In genomic region chr14:76471301-76471700, GRCm38 (mm10) we compare ENCODE assay signal across 15 mouse cellular contexts. TPM values are rescaled to one million over a fixed set of nuclear protein-coding genes. Genes with fewer than 3 reads are reported as not detected.
DNase-seq lines count a peak whose midpoint lies in the region; ATAC-seq lines count a peak whose summit lies in the region.
"Had no signal": no experiment of that assay in that cellular context is flagged by ENCODE, and none has a peak within 500 bp of the region (broad histone marks: within the 10 kb centered on the region; RNA-seq: fewer than 3 reads in every experiment).

No protein-coding gene starts in this region.

- 64% methylated on average over 19 of the region's 19 CpGs for WGBS in heart, embryonic 13.5 days
- WGBS in limb, embryonic 12.5 days, result 72% methylated on average over 19 of the region's 19 CpGs
- 76% methylated on average over 19 of the region's 19 CpGs for WGBS in limb, embryonic 10.5 days
- WGBS in intestine, embryonic 16.5 days, result 72% methylated on average over 19 of the region's 19 CpGs
- 73% methylated on average over 19 of the region's 19 CpGs for WGBS in midbrain, embryonic 13.5 days

- no peaks in the 10 kb centered on the region for H3K36me3 ChIP-seq in heart, embryonic 13.5 days
- H3K36me3 ChIP-seq in limb, embryonic 12.5 days, result peaks cover 6% of the 10 kb centered on the region
- H3K36me3 ChIP-seq in limb, embryonic 10.5 days, result peaks cover 6% of the 10 kb centered on the region
- H3K36me3 ChIP-seq in intestine, embryonic 16.5 days (ENCODE audit: control insufficient read depth, insufficient read depth, low read length), result no peaks in the 10 kb centered on the region
- peaks cover 12% of the 10 kb centered on the region; the same call in 1 of the 2 replicates for H3K36me3 ChIP-seq in midbrain, embryonic 13.5 days

- peak overlapping the region; percentile 53 for H3K4me2 ChIP-seq in heart, embryonic 13.5 days
- no peak overlapping the region for H3K4me2 ChIP-seq in limb, embryonic 12.5 days
- H3K4me2 ChIP-seq in intestine, embryonic 16.5 days (ENCODE audit: low read depth, low read length), result no peak overlapping the region
- no peak overlapping the region for H3K4me2 ChIP-seq in midbrain, embryonic 13.5 days (replicated peaks)
- H3K4me2 ChIP-seq: hindbrain, embryonic 13.5 days; lung, embryonic 14.5 days had no signal

- H3K4me1 ChIP-seq in heart, embryonic 13.5 days, result peaks cover 36% of the 10 kb centered on the region
- H3K4me1 ChIP-seq in limb, embryonic 12.5 days (replicated peaks), result peaks cover 12% of the 10 kb centered on the region
- peaks cover 20% of the 10 kb centered on the region for H3K4me1 ChIP-seq in limb, embryonic 10.5 days
- peaks cover 2% of the 10 kb centered on the region; the same call in 1 of the 2 replicates for H3K4me1 ChIP-seq in intestine, embryonic 16.5 days (ENCODE audit: control insufficient read depth, insufficient read depth, low read length)
- peaks cover 9% of the 10 kb centered on the region for H3K4me1 ChIP-seq in midbrain, embryonic 13.5 days (replicated peaks)

- no peak for ATAC-seq in heart, embryonic 13.5 days (ENCODE audit: extremely low read depth, insufficient number of reproducible peaks, low FRiP score, low TSS enrichment)
- ATAC-seq in limb, embryonic 12.5 days (ENCODE audit: insufficient number of reproducible peaks, insufficient read depth, low FRiP score, low TSS enrichment, low read depth), result 0 out of 2 replicates have a peak, but pooled peaks have one; percentile 33
- peak; percentile 12; the same call in 1 of the 2 replicates for ATAC-seq in intestine, embryonic 16.5 days
- ATAC-seq in midbrain, embryonic 13.5 days, result no peak
- ATAC-seq: Patski had no signal

- H3K9me3 ChIP-seq in heart, embryonic 13.5 days, result no peaks in the 10 kb centered on the region
- H3K9me3 ChIP-seq in limb, embryonic 12.5 days, result no peaks in the 10 kb centered on the region
- no peaks in the 10 kb centered on the region for H3K9me3 ChIP-seq in limb, embryonic 10.5 days (replicated peaks)
- H3K9me3 ChIP-seq in intestine, embryonic 16.5 days (ENCODE audit: control insufficient read depth, low read length), result no peaks in the 10 kb centered on the region
- no peaks in the 10 kb centered on the region for H3K9me3 ChIP-seq in midbrain, embryonic 13.5 days
- H3K9me3 ChIP-seq: hindbrain, embryonic 13.5 days had no signal

- peak overlapping the region; percentile 44; the same call in 1 of the 2 replicates for H3K9ac ChIP-seq in heart, embryonic 13.5 days
- H3K9ac ChIP-seq in limb, embryonic 12.5 days (replicated peaks), result no peak overlapping the region
- no peak overlapping the region for H3K9ac ChIP-seq in intestine, embryonic 16.5 days (ENCODE audit: low read depth, low read length)
- H3K9ac ChIP-seq in midbrain, embryonic 13.5 days (replicated peaks), result no peak overlapping the region
- H3K9ac ChIP-seq: hindbrain, embryonic 13.5 days; lung, embryonic 14.5 days had no signal

- H3K4me3 ChIP-seq in heart, embryonic 13.5 days, result no peak overlapping the region
- H3K4me3 ChIP-seq in limb, embryonic 12.5 days (replicated peaks), result no peak overlapping the region
- no peak overlapping the region for H3K4me3 ChIP-seq in limb, embryonic 10.5 days
- no peak overlapping the region for H3K4me3 ChIP-seq in intestine, embryonic 16.5 days (ENCODE audit: low read length)
- no peak overlapping the region for H3K4me3 ChIP-seq in midbrain, embryonic 13.5 days (replicated peaks)
- H3K4me3 ChIP-seq: hindbrain, embryonic 13.5 days had no signal

- H3K27me3 ChIP-seq in heart, embryonic 13.5 days (replicated peaks), result no peaks in the 10 kb centered on the region
- H3K27me3 ChIP-seq in limb, embryonic 12.5 days, result no peaks in the 10 kb centered on the region
- H3K27me3 ChIP-seq in limb, embryonic 10.5 days (ENCODE audit: low read depth, poor library complexity, severe bottlenecking), result no peaks in the 10 kb centered on the region
- H3K27me3 ChIP-seq in intestine, embryonic 16.5 days (replicated peaks; ENCODE audit: control insufficient read depth, insufficient read depth, low read length), result no peaks in the 10 kb centered on the region
- no peaks in the 10 kb centered on the region for H3K27me3 ChIP-seq in midbrain, embryonic 13.5 days
- H3K27me3 ChIP-seq: hindbrain, embryonic 13.5 days; Patski had no signal

- DNase-seq in adrenal gland, adult 2 months, result peak; percentile 26
- DNase-seq in adrenal gland, postnatal 10 days, result no peak
- DNase-seq in heart, adult 18-20 months, result no peak
- DNase-seq in limb, embryonic 10.5 days (ENCODE audit: low spot score), result no peak
- DNase-seq: cerebellum, postnatal 14 days; gastrocnemius, postnatal 14 days; lung, embryonic 14.5 days; retina, postnatal 1 day; thymus, postnatal 25 days had no signal

- no peak overlapping the region for H3K27ac ChIP-seq in heart, embryonic 13.5 days (replicated peaks)
- no peak overlapping the region for H3K27ac ChIP-seq in limb, embryonic 12.5 days
- no peak overlapping the region for H3K27ac ChIP-seq in limb, embryonic 10.5 days
- H3K27ac ChIP-seq in intestine, embryonic 16.5 days (ENCODE audit: low read length), result no peak overlapping the region
- H3K27ac ChIP-seq in midbrain, embryonic 13.5 days, result no peak overlapping the region
- H3K27ac ChIP-seq: hindbrain, embryonic 13.5 days had no signal

RNA-seq across cellular contexts. Expression of gene Tsc22d1, which starts 56.5 kb away (rescaled TPM):
- 1,000 to 10,000 TPM in 1 of 2 experiments, 100 to 1,000 TPM in 1; 906 to 1,621 TPM for total RNA-seq in adrenal gland, adult 2 months (2021)
- 665 and 693 TPM in 2 replicates for polyA plus RNA-seq in adrenal gland, adult 2 months (2012; rRNA removed)
- total RNA-seq in adrenal gland, postnatal 10 days (2021), result 100 to 1,000 TPM; 737 to 939 TPM
- 332 and 334 TPM in 2 replicates for polyA plus RNA-seq in heart, embryonic 13.5 days (2015; fragmentation: Nextera tagmentation; extraction: Ambion mirVana)
- 100 to 1,000 TPM; 389 to 414 TPM for total RNA-seq in heart, adult 18-20 months (2021)
- 492 and 610 TPM in 2 replicates for polyA plus RNA-seq in limb, embryonic 12.5 days (2016; fragmentation: Nextera tagmentation; extraction: Ambion mirVana)
- polyA plus RNA-seq in limb, embryonic 10.5 days (2016; fragmentation: Nextera tagmentation; extraction: Ambion mirVana), result 316 and 343 TPM in 2 replicates
- polyA plus RNA-seq in intestine, embryonic 16.5 days (2015; fragmentation: Nextera tagmentation; extraction: Ambion mirVana), result 396 and 424 TPM in 2 replicates
- polyA plus RNA-seq in midbrain, embryonic 13.5 days (2015; fragmentation: Nextera tagmentation; extraction: Ambion mirVana), result 644 and 657 TPM in 2 replicates

Comparison
In these comparisons a context has a peak if more than half of its experiments do, and no peak if none do; other contexts are left out.
1. ATAC-seq: peak in limb, embryonic 12.5 days (single experiment) and intestine, embryonic 16.5 days (single experiment); none in heart, embryonic 13.5 days (single experiment) and midbrain, embryonic 13.5 days (single experiment).